Mouse (Mus musculus) lung, adult 2 months (tissue): ENCODE data around the gene Gtf2f1.

Experiments
- CTCF ChIP-seq: fragments of 200-500 bp; IDR thresholded peaks from 2 replicates; pipeline ENCODE4 v1.5.1; 2011; ENCODE audit warnings: mild to moderate bottlenecking, low read length, control low read depth; ENCODE audit not compliant: insufficient read depth
- POLR2A ChIP-seq: fragments of 200-500 bp; IDR thresholded peaks from 2 replicates; pipeline ENCODE4 v1.6.1; 2011; ENCODE audit warnings: low read depth, mild to moderate bottlenecking, control low read depth, low read length, borderline replicate concordance; ENCODE audit errors: extremely low read depth

DNA sequence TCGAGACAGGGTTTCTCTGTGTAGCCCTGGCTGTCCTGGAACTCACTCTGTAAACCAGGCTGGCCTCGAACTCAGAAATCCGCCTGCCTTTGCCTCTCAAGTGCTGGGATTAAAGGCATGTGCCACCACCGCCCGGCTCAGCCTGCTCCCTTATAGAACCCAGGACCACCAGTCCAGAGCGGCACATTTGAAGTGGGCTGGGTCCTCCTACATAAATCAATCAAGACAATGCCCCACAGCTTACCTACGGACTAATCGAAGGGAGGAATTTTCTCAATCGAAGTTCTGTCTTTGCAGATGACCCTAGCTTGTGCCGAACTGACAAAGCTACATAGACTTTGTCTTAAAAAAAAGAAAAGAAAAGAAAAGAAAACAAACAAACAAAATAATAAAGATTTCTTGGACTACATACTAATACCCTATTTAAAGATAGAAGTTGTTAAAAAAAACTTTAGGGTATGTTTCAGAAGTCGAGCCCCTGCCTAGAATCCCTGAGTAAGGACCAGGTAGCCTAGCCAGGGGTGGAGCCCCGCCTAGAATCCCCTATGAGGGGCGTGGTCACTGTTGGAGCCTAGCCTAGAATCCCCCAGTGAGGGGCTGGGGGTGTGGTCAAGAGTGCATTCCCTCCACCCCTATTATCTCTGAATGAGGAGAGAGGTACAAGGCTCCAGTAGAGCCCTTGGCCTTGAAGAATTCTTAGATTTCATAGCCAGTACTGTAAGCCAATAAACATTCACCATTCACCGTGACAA is 37.0 kb downstream of the Gtf2f1 start:
- no peak for TF ChIP-seq CTCF
- no peak for TF ChIP-seq POLR2A
